Mouse (Mus musculus) brain, embryonic 14.5 days (tissue): Measurements from ENCODE around the gene Tdrd7. TPM values are rescaled to one million over a fixed set of nuclear protein-coding genes. Genes with fewer than 3 reads are reported as not detected.
A peak's percentile ranks its signal among the peaks of the same experiment; 100 is the strongest.

ENCODE experiments used
- DNase-seq: peaks from one replicate; pipeline ENCODE4 v3.0.0-alpha.2; 2011; ENCODE audit warnings: low read depth
- CTCF ChIP-seq: fragments of 200-500 bp; IDR thresholded peaks from 2 replicates; pipeline ENCODE4 v1.5.1; 2012; ENCODE audit warnings: inconsistent platforms, mild to moderate bottlenecking, moderate library complexity, borderline replicate concordance; ENCODE audit not compliant: insufficient read depth, insufficient read length; ENCODE audit errors: extremely low read depth
- POLR2A ChIP-seq: fragments of 200-500 bp; IDR thresholded peaks from 2 replicates; pipeline ENCODE4 v1.6.1; 2012; ENCODE audit warnings: mild to moderate bottlenecking, inconsistent platforms, borderline replicate concordance; ENCODE audit not compliant: poor library complexity, insufficient read depth, insufficient read length, severe bottlenecking; ENCODE audit errors: extremely low read depth
- polyA plus RNA-seq: library from polyadenylated mRNA; depleted of rRNA; stranded (reverse); fragments of >200 nt; gene quantifications from 2 replicates; pipeline ENCODE4 v1.2.3, GENCODE M21; 2012

Tdrd7 gene
- polyA plus RNA-seq, 1 experiment = 22.7 TPM

GRCm38 (mm10) chr4:45979916-45980315 is 14.8 kb downstream of the Tdrd7 start:
- no peak for TF ChIP-seq POLR2A
- no peak for TF ChIP-seq CTCF

GRCm38 (mm10) chr4:45981054-45981453 is 15.9 kb downstream of the Tdrd7 start:
- TF ChIP-seq CTCF = no peak
- TF ChIP-seq POLR2A = no peak
- DNase-seq = no peak

More at GRCm38 (mm10) chr4:45979916-45980315, 14.8 kb downstream of the Tdrd7 start:
- DNase-seq = no peak

GRCm38 (mm10) chr4:45990427-45991135 is 25.4 kb downstream of the Tdrd7 start:
- no peak for DNase-seq

GRCm38 (mm10) chr4:45998536-45998935 is 33.4 kb downstream of the Tdrd7 start:
- DNase-seq = no peak
- TF ChIP-seq CTCF = no peak
- TF ChIP-seq POLR2A = no peak

More at GRCm38 (mm10) chr4:45990427-45991135, 25.4 kb downstream of the Tdrd7 start:
- TF ChIP-seq CTCF (no peak), POLR2A (no peak)

GRCm38 (mm10) chr4:46008142-46008793 is 43.1 kb downstream of the Tdrd7 start:
- TF ChIP-seq POLR2A = no peak
- TF ChIP-seq CTCF = no peak
- DNase-seq = no peak

- no peak for DNase-seq
- TF ChIP-seq CTCF (no peak), POLR2A (no peak)
Observed at GRCm38 (mm10) chr4:46011698-46012097, 46.6 kb downstream of the Tdrd7 start.

GRCm38 (mm10) chr4:46015605-46016004 is 50.5 kb downstream of the Tdrd7 start:
- no peak for DNase-seq
- TF ChIP-seq POLR2A (no peak), CTCF (no peak)

- TF ChIP-seq CTCF = no peak
- TF ChIP-seq POLR2A = no peak
- no peak for DNase-seq
Observed at GRCm38 (mm10) chr4:46023021-46023481, 57.9 kb downstream of the Tdrd7 start.

GRCm38 (mm10) chr4:46025893-46026292 is 60.8 kb downstream of the Tdrd7 start:
- DNase-seq = peak; percentile 48
- peak; percentile 68 for TF ChIP-seq CTCF
- no peak for TF ChIP-seq POLR2A

GRCm38 (mm10) chr4:46028224-46028623 is 63.1 kb downstream of the Tdrd7 start:
- TF ChIP-seq POLR2A (no peak), CTCF (no peak)

GRCm38 (mm10) chr4:46028781-46029180 is 63.6 kb downstream of the Tdrd7 start:
- TF ChIP-seq POLR2A = no peak
- TF ChIP-seq CTCF = no peak
- no peak for DNase-seq

More at GRCm38 (mm10) chr4:46028224-46028623, 63.1 kb downstream of the Tdrd7 start:
- DNase-seq = no peak

GRCm38 (mm10) chr4:46029552-46029951 is 64.4 kb downstream of the Tdrd7 start:
- no peak for TF ChIP-seq POLR2A
- peak; percentile 53; the same call in 1 of the 2 replicates for TF ChIP-seq CTCF
- DNase-seq = peak; percentile 40

GRCm38 (mm10) chr4:46032448-46032847 is 67.3 kb downstream of the Tdrd7 start:
- no peak for DNase-seq
- TF ChIP-seq POLR2A = no peak
- TF ChIP-seq CTCF = no peak
